Mouse (Mus musculus) splenic B cell, adult 2 months (primary cell): ENCODE data around the gene Tmem136.
"Not testable (repeated sequence)": the region's sequence is repeated elsewhere in the genome, so short reads cannot be mapped to it uniquely, and the experiment has no call there.

Experiments
- DNase-seq: peaks from one replicate; pipeline ENCODE4 v3.0.0-alpha.2; 2011; ENCODE audit warnings: low read depth, low spot score
- H3K27me3 ChIP-seq: 2 replicates; pipeline ENCODE4 v1.6.1; 2012; ENCODE audit warnings: mild to moderate bottlenecking, low read length, moderate library complexity, mixed read lengths; ENCODE audit not compliant: control insufficient read depth, poor library complexity, insufficient read depth, severe bottlenecking
- H3K36me3 ChIP-seq: 2 replicates; pipeline ENCODE4 v1.6.1; 2012; ENCODE audit warnings: mild to moderate bottlenecking, low read length, moderate library complexity, mixed read lengths; ENCODE audit not compliant: control insufficient read depth, poor library complexity, insufficient read depth, severe bottlenecking

The Tmem136 gene

DNA sequence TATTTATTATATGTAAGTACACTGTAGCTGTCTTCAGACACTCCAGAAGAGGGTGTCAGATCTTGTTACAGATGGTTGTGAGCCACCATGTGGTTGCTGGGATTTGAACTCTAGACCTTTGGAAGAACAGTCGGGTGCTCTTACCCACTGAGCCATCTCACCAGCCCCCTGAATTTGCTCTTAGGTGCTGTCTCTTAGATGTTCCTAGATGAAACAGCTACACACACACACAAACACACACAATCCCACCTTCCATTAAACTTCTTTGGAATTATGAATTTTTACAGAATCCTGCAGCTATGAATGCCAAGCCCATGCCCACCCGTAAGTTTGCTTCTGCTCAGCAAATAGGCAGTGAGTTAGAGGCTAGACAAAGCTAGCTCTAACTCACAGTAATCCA, 5.6 kb upstream of the Tmem136 start:
- not testable (repeated sequence) for DNase-seq, H3K36me3 ChIP-seq, H3K27me3 ChIP-seq

DNA sequence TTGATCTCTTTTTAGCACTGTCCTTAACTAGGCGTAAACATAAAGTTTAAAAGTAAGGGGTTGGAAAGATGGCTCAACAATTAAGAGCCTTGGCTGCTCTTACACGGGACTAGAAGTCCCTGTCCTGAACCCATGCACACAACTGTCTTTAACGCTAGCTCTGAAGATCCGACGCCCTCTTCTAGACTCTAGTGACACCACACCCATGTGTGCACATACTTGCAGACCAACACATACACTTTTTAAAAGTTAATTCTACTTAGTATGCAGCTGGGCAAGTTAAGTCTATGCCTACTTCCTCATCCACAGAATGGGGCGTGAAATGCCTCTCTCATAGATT, 597 bp upstream of the Tmem136 start:
- no peaks in the 10 kb centered on the region for H3K36me3 ChIP-seq
- no peak for DNase-seq
- no peaks in the 10 kb centered on the region for H3K27me3 ChIP-seq

DNA sequence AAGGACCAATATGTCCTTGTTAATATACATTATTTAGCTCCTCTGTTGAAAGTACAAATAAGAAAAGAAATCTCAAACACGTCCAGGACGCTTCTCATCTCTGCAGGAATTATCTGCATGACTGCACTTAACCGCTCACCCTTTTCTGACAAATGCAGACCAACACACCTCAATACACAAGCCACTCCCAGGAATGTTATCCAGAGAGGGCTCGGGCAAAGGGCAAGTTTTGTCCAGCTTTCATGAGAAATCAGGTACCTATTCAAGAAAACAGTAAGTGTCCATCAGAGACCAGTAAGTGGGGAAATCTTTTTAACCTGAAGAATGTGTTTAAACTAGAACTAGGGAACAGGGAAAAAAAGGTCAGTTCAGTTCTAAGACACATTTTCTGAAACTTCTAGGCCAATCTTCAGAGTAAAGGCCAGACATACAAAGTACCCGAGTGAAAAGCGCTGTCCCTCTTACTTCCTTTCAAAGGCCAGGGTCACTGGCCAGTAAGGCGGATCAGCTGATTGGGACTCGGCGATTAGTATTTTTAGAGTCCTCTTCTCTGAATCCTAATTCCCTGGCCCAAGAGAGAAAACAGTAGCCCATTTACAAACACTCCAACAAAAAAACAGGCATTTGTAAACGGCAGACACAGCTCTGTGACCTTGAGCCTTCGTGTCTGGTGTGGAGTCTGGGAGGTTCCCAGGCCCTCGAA, 788 bp downstream of the Tmem136 start:
- H3K27me3 ChIP-seq, result no peaks in the 10 kb centered on the region
- no peak for DNase-seq
- H3K36me3 ChIP-seq, result no peaks in the 10 kb centered on the region

DNA sequence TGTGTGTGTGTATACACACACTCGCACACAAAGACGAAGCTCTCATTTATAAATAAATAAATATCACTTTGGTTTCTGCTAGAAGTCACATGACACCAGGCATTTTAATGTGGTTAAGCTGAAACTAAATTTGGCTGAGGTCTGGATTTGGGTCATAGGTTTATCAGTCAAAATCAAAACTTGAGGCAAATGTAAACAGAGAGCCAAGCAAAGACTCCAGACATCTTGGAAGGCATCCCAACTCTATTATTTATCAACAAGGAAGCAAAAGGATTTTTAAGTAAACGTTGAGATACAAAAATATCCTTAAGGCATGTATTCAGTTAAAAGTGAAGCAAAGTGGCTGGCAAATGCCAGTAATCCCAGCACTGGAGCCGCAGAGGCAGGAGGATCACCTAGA, 1.5 kb downstream of the Tmem136 start:
- no peak for DNase-seq
- Histone ChIP-seq H3K27me3 (no peaks in the 10 kb centered on the region), H3K36me3 (no peaks in the 10 kb centered on the region)

DNA sequence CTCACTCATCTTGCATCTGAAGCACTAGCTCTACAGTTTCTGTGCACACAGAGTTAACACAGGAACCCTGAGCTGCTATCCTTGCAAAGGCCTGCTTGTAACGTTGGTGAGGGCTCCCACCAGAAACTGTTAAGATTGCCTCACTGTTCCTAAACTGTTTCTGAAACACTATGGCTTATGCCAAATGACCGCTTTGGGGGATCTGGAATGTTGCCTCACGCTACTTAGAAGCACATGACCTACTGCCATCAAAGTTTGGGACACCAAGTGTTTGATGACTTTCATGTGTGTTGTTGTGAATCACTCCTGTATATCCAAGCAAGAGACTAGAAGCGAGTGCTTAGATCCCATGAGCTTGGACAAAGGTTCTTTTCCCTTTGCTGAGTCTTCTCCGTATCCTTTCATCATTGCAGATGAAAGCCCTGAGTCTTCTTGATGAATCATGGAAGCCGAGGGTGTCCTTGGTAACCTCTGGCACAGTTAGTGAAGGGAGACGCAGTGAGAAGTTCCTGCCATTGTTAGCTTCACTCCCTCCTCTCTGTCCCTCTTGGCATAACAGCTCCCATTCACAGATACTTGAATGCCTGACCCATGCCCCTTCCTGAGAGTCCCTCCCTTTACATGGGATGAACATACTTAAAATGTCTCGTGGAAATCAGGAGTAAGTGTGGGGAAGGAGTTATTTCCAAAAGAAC, 5.9 kb downstream of the Tmem136 start:
- DNase-seq, result no peak
- H3K27me3 ChIP-seq, result no peaks in the 10 kb centered on the region
- no peaks in the 10 kb centered on the region for H3K36me3 ChIP-seq

DNA sequence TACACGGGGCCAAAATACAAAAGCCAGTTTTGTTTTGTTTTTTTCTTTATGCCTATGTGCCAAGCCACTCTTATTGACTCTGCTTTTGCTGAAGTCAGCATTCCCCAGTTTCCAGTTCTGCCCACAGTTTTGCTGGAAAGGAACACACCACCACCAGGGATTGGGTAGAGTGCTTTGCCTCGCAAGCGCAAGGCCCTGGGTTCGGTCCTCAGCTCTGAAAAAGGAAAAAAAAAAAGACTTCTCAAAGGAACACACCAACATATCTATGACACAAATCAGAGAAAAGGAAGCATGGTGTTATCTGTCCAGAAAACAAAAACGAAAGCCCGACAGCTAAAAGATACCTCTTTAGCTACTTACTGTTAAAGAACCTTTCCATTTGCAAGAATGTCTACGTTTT, 7.2 kb downstream of the Tmem136 start:
- Histone ChIP-seq H3K27me3 (no peaks in the 10 kb centered on the region; the same call in none of the 2 replicates), H3K36me3 (no peaks in the 10 kb centered on the region)
- no peak for DNase-seq

- H3K36me3 ChIP-seq, result no peaks in the 10 kb centered on the region
- no peaks in the 10 kb centered on the region; the same call in none of the 2 replicates for H3K27me3 ChIP-seq
- DNase-seq, result no peak
Measured at GRCm38 (mm10) chr9:43108721-43109120, 7.6 kb downstream of the Tmem136 start.

DNA sequence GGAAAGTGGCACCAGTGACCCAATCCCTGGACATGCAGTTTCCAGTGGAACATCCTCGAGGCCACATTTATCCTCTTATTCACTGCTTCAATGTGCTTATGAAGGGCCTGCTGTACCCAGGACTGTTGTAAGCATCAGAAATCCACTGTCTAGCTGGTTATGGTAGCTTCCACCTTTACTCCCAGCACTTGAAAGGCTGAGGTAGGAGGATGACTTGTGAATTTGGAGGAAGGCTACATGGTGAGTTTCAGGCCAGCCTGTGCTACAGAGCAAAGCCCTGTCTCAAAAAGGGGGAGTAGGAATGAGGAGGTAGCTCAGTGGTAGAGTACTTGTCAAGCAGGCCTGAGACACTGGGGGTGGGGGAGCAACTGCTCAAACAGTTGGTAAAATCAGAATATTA, 8.3 kb downstream of the Tmem136 start:
- H3K27me3 ChIP-seq, result no peaks in the 10 kb centered on the region; the same call in none of the 2 replicates
- H3K36me3 ChIP-seq, result no peaks in the 10 kb centered on the region
- DNase-seq, result no peak

GRCm38 (mm10) chr9:43107555-43107954, 8.8 kb downstream of the Tmem136 start:
- Histone ChIP-seq H3K27me3 (no peaks in the 10 kb centered on the region; the same call in none of the 2 replicates), H3K36me3 (no peaks in the 10 kb centered on the region)
- no peak for DNase-seq

- no peak for DNase-seq
- Histone ChIP-seq H3K36me3 (no peaks in the 10 kb centered on the region), H3K27me3 (no peaks in the 10 kb centered on the region; the same call in none of the 2 replicates)
Measured at GRCm38 (mm10) chr9:43107187-43107517, 9.2 kb downstream of the Tmem136 start, which contains the start of gene Arhgef12. Gene Arhgef12, minus strand, starts transcription at chr9:43107239.

DNA sequence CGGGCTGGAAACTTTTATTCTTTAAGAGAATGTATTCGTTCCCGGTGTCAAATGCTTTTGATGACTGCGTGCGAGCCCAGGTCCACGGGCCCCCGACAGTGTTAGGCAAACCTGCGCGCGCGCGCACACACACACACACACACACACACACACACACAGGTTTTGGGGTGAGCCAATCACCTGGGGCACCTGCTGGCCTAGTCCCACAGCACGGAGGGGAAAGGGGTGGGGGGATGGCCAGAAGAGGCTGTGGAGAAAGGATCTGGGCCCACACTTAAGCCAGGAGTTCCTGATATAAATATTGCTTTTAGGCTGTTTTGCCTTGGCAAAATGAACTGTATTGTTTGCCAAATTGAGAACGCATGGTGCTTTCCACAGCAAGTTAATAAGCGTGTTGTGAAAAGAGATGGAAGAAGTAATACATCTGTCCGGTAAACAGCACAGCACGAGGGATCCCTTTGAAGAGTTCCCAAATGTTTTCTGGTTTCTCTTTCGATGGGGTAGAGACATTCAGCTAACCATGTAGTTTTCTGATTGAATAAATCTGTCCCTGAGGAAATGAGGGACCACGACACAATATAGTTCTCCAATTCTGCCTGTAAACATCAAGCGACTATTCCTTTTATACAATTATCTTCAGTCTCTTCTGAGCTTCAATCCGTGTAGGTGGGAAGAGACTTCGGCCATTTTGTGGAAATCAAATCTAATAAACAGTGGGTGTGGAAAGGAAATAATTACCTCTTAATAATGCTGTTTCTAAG, 9.8 kb downstream of the Tmem136 start:
- H3K27me3 ChIP-seq, result no peaks in the 10 kb centered on the region; the same call in none of the 2 replicates
- no peak for DNase-seq
- no peaks in the 10 kb centered on the region for H3K36me3 ChIP-seq

GRCm38 (mm10) chr9:43105664-43106361, 10.6 kb downstream of the Tmem136 start:
- Histone ChIP-seq H3K27me3 (no peaks in the 10 kb centered on the region; the same call in none of the 2 replicates), H3K36me3 (no peaks in the 10 kb centered on the region)
- DNase-seq, result peak; percentile 59

DNA sequence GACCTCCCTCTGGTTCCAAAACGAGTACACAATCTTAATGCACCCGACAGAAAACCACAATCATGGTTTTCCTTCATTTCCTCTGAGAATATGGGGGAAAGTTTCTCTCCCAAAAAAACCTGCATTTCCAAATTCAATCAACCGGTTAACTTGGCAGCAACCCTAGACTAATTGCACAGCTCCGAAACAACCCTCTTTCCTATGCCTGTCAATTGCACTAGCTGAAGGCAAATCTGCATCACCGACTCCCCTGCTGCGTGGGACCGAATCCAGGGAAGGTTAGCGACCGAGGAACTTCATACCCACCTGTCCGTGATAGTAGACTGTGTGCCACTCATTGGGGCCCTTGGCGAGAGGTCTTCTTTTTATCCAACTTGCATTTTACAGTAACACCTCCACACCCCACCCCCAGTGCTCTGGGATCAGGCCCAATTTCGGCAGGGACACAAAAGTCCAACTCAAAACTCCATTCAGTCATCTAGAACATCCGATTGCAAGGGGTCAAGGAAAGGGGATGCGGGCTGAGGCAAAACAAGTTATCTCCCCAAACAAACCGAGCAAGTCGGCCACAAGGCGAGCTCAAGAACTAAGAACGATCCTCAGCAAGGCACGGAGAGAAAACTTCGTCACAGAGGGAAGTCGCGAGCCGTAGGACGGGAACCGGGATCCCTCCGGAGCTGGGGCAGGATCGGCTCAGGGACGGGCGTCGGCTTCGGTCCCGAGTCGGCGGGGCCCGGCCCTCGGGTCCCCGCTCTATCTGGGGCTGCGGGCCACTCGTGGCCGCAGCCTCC, 11.3 kb downstream of the Tmem136 start:
- peak; percentile 23 for DNase-seq
- H3K27me3 ChIP-seq, result no peaks in the 10 kb centered on the region; the same call in none of the 2 replicates
- H3K36me3 ChIP-seq, result no peaks in the 10 kb centered on the region

DNA sequence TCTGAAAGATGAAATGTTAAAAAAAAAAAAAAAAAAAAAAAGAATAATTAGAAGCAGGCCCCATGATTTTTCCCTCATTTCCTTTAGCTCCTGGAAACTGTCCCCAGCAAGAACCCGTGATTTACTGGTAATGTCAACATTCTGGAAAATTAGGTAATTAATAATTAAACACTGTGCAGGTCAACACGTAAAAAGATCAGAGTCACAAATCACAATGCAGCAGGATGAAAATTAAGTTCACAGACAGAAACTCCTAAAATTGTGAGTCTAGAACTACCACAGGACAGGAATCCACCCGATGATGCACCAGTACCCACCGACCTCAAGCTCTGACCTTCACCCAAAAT, 11.9 kb downstream of the Tmem136 start:
- Histone ChIP-seq H3K36me3 (no peaks in the 10 kb centered on the region), H3K27me3 (no peaks in the 10 kb centered on the region; the same call in none of the 2 replicates)
- DNase-seq, result no peak
